Mouse (Mus musculus) spleen, adult 2 months (tissue): ENCODE results near the gene Dse. TPM values are rescaled to one million over a fixed set of nuclear protein-coding genes. Genes with fewer than 3 reads are reported as not detected.

Source experiments
- DNase-seq, 2 experiments: peaks; one replicate each; pipeline versions ENCODE4 v3.0.0 to v3.0.0-alpha.2; 2012 to 2021; ENCODE audit warnings: low spot score in 2 of 2, low read depth in 1 of 2
- H3K27ac ChIP-seq: fragments of 200-500 bp; 2 replicates; pipeline ENCODE4 v1.5.1; 2012; ENCODE audit warnings: low read length, inconsistent platforms; ENCODE audit not compliant: insufficient read depth
- H3K27me3 ChIP-seq: fragments of 200-500 bp; 2 replicates; pipeline ENCODE4 v1.6.1; 2012; ENCODE audit warnings: mild to moderate bottlenecking, moderate library complexity, low read length, inconsistent platforms; ENCODE audit not compliant: control insufficient read depth, insufficient read depth
- H3K36me3 ChIP-seq: fragments of 200-500 bp; 2 replicates; pipeline ENCODE4 v1.6.1; 2012; ENCODE audit warnings: mild to moderate bottlenecking, low read length, inconsistent platforms; ENCODE audit not compliant: control insufficient read depth, insufficient read depth
- H3K4me1 ChIP-seq: fragments of 200-500 bp; 2 replicates; pipeline ENCODE4 v1.6.1; 2011; ENCODE audit warnings: inconsistent platforms; ENCODE audit not compliant: control insufficient read depth, insufficient read depth, insufficient read length
- H3K4me3 ChIP-seq: fragments of 200-500 bp; 2 replicates; pipeline ENCODE4 v1.5.1; 2011; ENCODE audit warnings: mild to moderate bottlenecking, inconsistent platforms; ENCODE audit not compliant: insufficient read depth, insufficient read length; ENCODE audit errors: extremely low read depth
- CTCF ChIP-seq: fragments of 200-500 bp; IDR thresholded peaks from 2 replicates; pipeline ENCODE4 v1.5.1; 2011; ENCODE audit warnings: mild to moderate bottlenecking, inconsistent platforms; ENCODE audit not compliant: insufficient read depth, insufficient read length, insufficient replicate concordance; ENCODE audit errors: extremely low read depth
- POLR2A ChIP-seq: fragments of 200-500 bp; IDR thresholded peaks from 2 replicates; pipeline ENCODE4 v1.6.1; 2011; ENCODE audit warnings: low read depth, low read length, inconsistent platforms
- WGBS: fragments of 180-500 bp; shearing (Covaris S2); methylation state at CpG from one replicate; pipeline ENCODE4 v1.1.7; 2018; 5-methylcytosine and 5-hydroxymethylcytosine counted together
- polyA plus RNA-seq: library from polyadenylated mRNA; depleted of rRNA; stranded (reverse); fragments of >200 nt; gene quantifications from 2 replicates; pipeline ENCODE4 v1.2.3, GENCODE M21; 2012

Dse gene
- polyA plus RNA-seq, 1 experiment: 12.9 TPM

GRCm38 (mm10) chr10:34185556-34185955 is 22.0 kb downstream of the Dse start:
- peak; percentile 14 to 40 for DNase-seq
- Histone ChIP-seq H3K4me1 (peaks cover 6% of the 10 kb centered on the region; the same call in 1 of the 2 replicates), H3K36me3 (no peaks in the 10 kb centered on the region), H3K27me3 (no peaks in the 10 kb centered on the region), H3K27ac (peak overlapping the region; percentile 12; the same call in 1 of the 2 replicates), H3K4me3 (no peak overlapping the region)
- WGBS: 16% methylated on average over 4 of the region's 4 CpGs
- TF ChIP-seq POLR2A (no peak), CTCF (no peak)

GRCm38 (mm10) chr10:34184956-34185355 is 22.6 kb downstream of the Dse start:
- Histone ChIP-seq H3K36me3 (no peaks in the 10 kb centered on the region), H3K4me1 (peaks cover 6% of the 10 kb centered on the region; the same call in 1 of the 2 replicates), H3K27ac (no peak overlapping the region), H3K27me3 (no peaks in the 10 kb centered on the region), H3K4me3 (no peak overlapping the region)
- DNase-seq: no peak
- TF ChIP-seq POLR2A: no peak
- TF ChIP-seq CTCF: no peak
- 65% methylated on average over 1 of the region's 1 CpGs for WGBS

GRCm38 (mm10) chr10:34183731-34184130 is 23.8 kb downstream of the Dse start:
- 91% methylated on average over 7 of the region's 7 CpGs for WGBS
- no peaks in the 10 kb centered on the region for H3K27me3 ChIP-seq
- no peak for TF ChIP-seq POLR2A
- no peak for TF ChIP-seq CTCF
- peaks cover 6% of the 10 kb centered on the region; the same call in 1 of the 2 replicates for H3K4me1 ChIP-seq
- no peak overlapping the region for H3K27ac ChIP-seq
- no peaks in the 10 kb centered on the region for H3K36me3 ChIP-seq
- no peak overlapping the region for H3K4me3 ChIP-seq
- no peak for DNase-seq

- Histone ChIP-seq H3K4me3 (no peak overlapping the region), H3K4me1 (peaks cover 21% of the 10 kb centered on the region), H3K27me3 (no peaks in the 10 kb centered on the region), H3K27ac (peak overlapping the region; percentile 25; the same call in 1 of the 2 replicates), H3K36me3 (no peaks in the 10 kb centered on the region)
- no peak for DNase-seq
- TF ChIP-seq POLR2A (no peak), CTCF (no peak)
- WGBS: 26% methylated on average over 8 of the region's 8 CpGs
These were observed 31.5 kb downstream of the Dse start for GRCm38 (mm10) chr10:34175870-34176606.

- H3K36me3 ChIP-seq: no peaks in the 10 kb centered on the region
- 47% methylated on average over 4 of the region's 4 CpGs for WGBS
- DNase-seq: no peak
- peaks cover 22% of the 10 kb centered on the region for H3K4me1 ChIP-seq
- H3K4me3 ChIP-seq: no peak overlapping the region
- H3K27ac ChIP-seq: peak overlapping the region; percentile 69
- H3K27me3 ChIP-seq: no peaks in the 10 kb centered on the region
- TF ChIP-seq POLR2A (no peak), CTCF (no peak)
These were observed 34.7 kb downstream of the Dse start for GRCm38 (mm10) chr10:34172663-34173282.

GRCm38 (mm10) chr10:34171660-34172059 is 35.9 kb downstream of the Dse start:
- WGBS: 26% methylated on average over 4 of the region's 4 CpGs
- DNase-seq: peak; percentile 14 to 21

GRCm38 (mm10) chr10:34171191-34171590 is 36.3 kb downstream of the Dse start:
- Histone ChIP-seq H3K27me3 (no peaks in the 10 kb centered on the region), H3K27ac (peak overlapping the region; percentile 40; the same call in 1 of the 2 replicates), H3K4me3 (no peak overlapping the region), H3K4me1 (peaks cover 22% of the 10 kb centered on the region), H3K36me3 (no peaks in the 10 kb centered on the region)
- TF ChIP-seq CTCF: no peak
- TF ChIP-seq POLR2A: no peak
- 62% methylated on average over 3 of the region's 3 CpGs for WGBS
- DNase-seq: peak; percentile 26 to 27

More at GRCm38 (mm10) chr10:34171660-34172059, 35.9 kb downstream of the Dse start:
- Histone ChIP-seq H3K27ac (peak overlapping the region; percentile 40), H3K27me3 (no peaks in the 10 kb centered on the region), H3K4me1 (peaks cover 22% of the 10 kb centered on the region), H3K36me3 (no peaks in the 10 kb centered on the region), H3K4me3 (no peak overlapping the region)
- no peak for TF ChIP-seq POLR2A
- TF ChIP-seq CTCF: no peak
